Mouse (Mus musculus): ENCODE measurements around the gene Rab37. TPM values are rescaled to one million over a fixed set of nuclear protein-coding genes. Genes with fewer than 3 reads are reported as not detected.

Gene Rab37
- polyA plus RNA-seq, 1 experiment, result 0.07 TPM

- no peaks in the 10 kb centered on the region for H3K27me3 ChIP-seq (ENCODE audit: control insufficient read depth, insufficient read depth, insufficient read length)
- no peaks in the 10 kb centered on the region for H3K79me3 ChIP-seq (ENCODE audit: low read depth)
- TF ChIP-seq CTCF (IDR thresholded peaks at IDR 0.05; ENCODE audit: control insufficient read depth, insufficient read depth, insufficient read length), result no peak
- no peak for TF ChIP-seq MAX (IDR thresholded peaks at IDR 0.05)
- TF ChIP-seq MYOD1 (IDR thresholded peaks at IDR 0.05; ENCODE audit: control insufficient read depth, insufficient read length, low read depth), result no peak
- TF ChIP-seq CEBPB (IDR thresholded peaks at IDR 0.05; ENCODE audit: low read depth), result no peak
- TF ChIP-seq MYOG (IDR thresholded peaks at IDR 0.05; ENCODE audit: control insufficient read depth, extremely low read depth, insufficient read length), result no peak
- no peaks in the 10 kb centered on the region for H3K36me3 ChIP-seq (ENCODE audit: control insufficient read depth, insufficient read depth)
- no peaks in the 10 kb centered on the region for H3K79me2 ChIP-seq (ENCODE audit: control insufficient read depth, insufficient read depth)
- H3K4me3 ChIP-seq (ENCODE audit: insufficient read depth, poor library complexity, severe bottlenecking), result no peak overlapping the region
- H3ac ChIP-seq (ENCODE audit: control insufficient read depth, insufficient read length, low read depth), result no peak overlapping the region
Measured at GRCm38 (mm10) chr11:115078680-115079079, 12.6 kb upstream of the Rab37 start.

GRCm38 (mm10) chr11:115080886-115081285 lies 10.3 kb upstream of the Rab37 start:
- TF ChIP-seq USF1 (IDR thresholded peaks at IDR 0.05; ENCODE audit: low read depth) (no peak), CTCF (IDR thresholded peaks at IDR 0.05; ENCODE audit: control insufficient read depth, insufficient read depth, insufficient read length) (peak; percentile 13)
- Histone ChIP-seq H3K27me3 (ENCODE audit: control insufficient read depth, insufficient read depth, insufficient read length) (no peaks in the 10 kb centered on the region), H3ac (ENCODE audit: control insufficient read depth, insufficient read length, low read depth) (no peak overlapping the region), H3K36me3 (ENCODE audit: control insufficient read depth, insufficient read depth) (no peaks in the 10 kb centered on the region), H3K79me3 (ENCODE audit: low read depth) (no peaks in the 10 kb centered on the region), H3K4me3 (ENCODE audit: insufficient read depth, poor library complexity, severe bottlenecking) (no peak overlapping the region), H3K79me2 (ENCODE audit: control insufficient read depth, insufficient read depth) (no peaks in the 10 kb centered on the region)

DNA sequence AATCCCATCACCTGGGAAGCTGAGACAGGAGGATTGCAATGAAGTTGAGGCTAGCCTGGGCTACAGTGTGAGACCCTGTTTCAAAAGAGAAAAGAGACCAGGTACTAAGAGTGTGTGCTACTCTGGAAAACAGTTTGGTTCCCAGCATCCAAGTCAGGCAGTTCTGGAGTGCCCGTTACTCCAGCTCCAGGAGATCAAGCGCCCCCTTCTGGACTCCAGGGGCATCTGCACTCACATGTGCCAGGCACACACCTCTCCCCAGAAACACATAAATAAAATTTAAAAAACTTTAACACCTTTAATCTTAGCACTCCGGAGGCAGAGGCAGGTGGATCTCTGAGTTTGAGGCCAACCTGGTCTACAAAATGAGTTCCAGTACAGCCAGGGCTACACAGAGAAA lies 9.9 kb upstream of the Rab37 start:
- no peak overlapping the region for H3ac ChIP-seq (ENCODE audit: control insufficient read depth, insufficient read length, low read depth)
- no peak for TF ChIP-seq MAX (IDR thresholded peaks at IDR 0.05)
- no peak for TF ChIP-seq CEBPB (IDR thresholded peaks at IDR 0.05; ENCODE audit: low read depth)
- TF ChIP-seq CTCF (IDR thresholded peaks at IDR 0.05; ENCODE audit: control insufficient read depth, insufficient read depth, insufficient read length), result no peak
- TF ChIP-seq MYOD1 (IDR thresholded peaks at IDR 0.05; ENCODE audit: control insufficient read depth, insufficient read length, low read depth), result no peak
- TF ChIP-seq FOSL1 (IDR thresholded peaks at IDR 0.05; ENCODE audit: insufficient read depth, low read length, poor library complexity, severe bottlenecking), result no peak
- no peak for TF ChIP-seq USF1 (IDR thresholded peaks at IDR 0.05; ENCODE audit: low read depth)
- TF ChIP-seq MYOG (IDR thresholded peaks at IDR 0.05; ENCODE audit: control insufficient read depth, extremely low read depth, insufficient read length), result no peak

DNA sequence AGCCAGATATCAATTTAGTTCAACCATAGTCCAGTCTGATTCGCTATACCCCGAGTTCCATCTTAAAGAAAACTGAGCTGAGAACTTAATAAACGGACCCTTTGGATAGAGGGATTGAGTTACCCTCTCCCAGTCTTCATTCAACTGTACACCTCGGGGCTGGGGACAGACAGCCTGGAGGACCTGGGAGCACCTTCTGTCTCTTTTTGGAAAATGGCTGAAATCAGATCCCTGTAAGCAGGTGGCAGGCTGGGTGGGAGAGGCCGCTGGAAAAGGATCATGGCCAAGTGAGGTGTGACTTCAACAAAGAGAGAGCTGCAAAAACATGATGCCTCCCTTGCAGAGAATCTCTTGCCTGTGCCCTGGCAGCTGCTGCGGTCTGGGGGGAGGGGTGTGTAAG lies 9.0 kb upstream of the Rab37 start:
- Histone ChIP-seq H3K79me2 (ENCODE audit: control insufficient read depth, insufficient read depth) (no peaks in the 10 kb centered on the region), H3K27me3 (ENCODE audit: control insufficient read depth, insufficient read depth, insufficient read length) (no peaks in the 10 kb centered on the region), H3K79me3 (ENCODE audit: low read depth) (no peaks in the 10 kb centered on the region), H3K36me3 (ENCODE audit: control insufficient read depth, insufficient read depth) (no peaks in the 10 kb centered on the region), H3K4me3 (ENCODE audit: insufficient read depth, poor library complexity, severe bottlenecking) (no peak overlapping the region), H3ac (ENCODE audit: control insufficient read depth, insufficient read length, low read depth) (no peak overlapping the region)
- TF ChIP-seq USF1 (IDR thresholded peaks at IDR 0.05; ENCODE audit: low read depth), result no peak
- TF ChIP-seq CTCF (IDR thresholded peaks at IDR 0.05; ENCODE audit: control insufficient read depth, insufficient read depth, insufficient read length), result no peak
- TF ChIP-seq MAX (IDR thresholded peaks at IDR 0.05), result no peak
- no peak for TF ChIP-seq MYOD1 (IDR thresholded peaks at IDR 0.05; ENCODE audit: control insufficient read depth, insufficient read length, low read depth)
- TF ChIP-seq FOSL1 (IDR thresholded peaks at IDR 0.05; ENCODE audit: insufficient read depth, low read length, poor library complexity, severe bottlenecking), result no peak
- TF ChIP-seq CEBPB (IDR thresholded peaks at IDR 0.05; ENCODE audit: low read depth), result no peak
- TF ChIP-seq MYOG (IDR thresholded peaks at IDR 0.05; ENCODE audit: control insufficient read depth, extremely low read depth, insufficient read length), result no peak

More for the DNA sequence above, 9.9 kb upstream of the Rab37 start:
- Histone ChIP-seq H3K4me3 (ENCODE audit: insufficient read depth, poor library complexity, severe bottlenecking) (no peak overlapping the region), H3K27me3 (ENCODE audit: control insufficient read depth, insufficient read depth, insufficient read length) (no peaks in the 10 kb centered on the region), H3K79me2 (ENCODE audit: control insufficient read depth, insufficient read depth) (no peaks in the 10 kb centered on the region), H3K36me3 (ENCODE audit: control insufficient read depth, insufficient read depth) (no peaks in the 10 kb centered on the region), H3K79me3 (ENCODE audit: low read depth) (no peaks in the 10 kb centered on the region)

DNA sequence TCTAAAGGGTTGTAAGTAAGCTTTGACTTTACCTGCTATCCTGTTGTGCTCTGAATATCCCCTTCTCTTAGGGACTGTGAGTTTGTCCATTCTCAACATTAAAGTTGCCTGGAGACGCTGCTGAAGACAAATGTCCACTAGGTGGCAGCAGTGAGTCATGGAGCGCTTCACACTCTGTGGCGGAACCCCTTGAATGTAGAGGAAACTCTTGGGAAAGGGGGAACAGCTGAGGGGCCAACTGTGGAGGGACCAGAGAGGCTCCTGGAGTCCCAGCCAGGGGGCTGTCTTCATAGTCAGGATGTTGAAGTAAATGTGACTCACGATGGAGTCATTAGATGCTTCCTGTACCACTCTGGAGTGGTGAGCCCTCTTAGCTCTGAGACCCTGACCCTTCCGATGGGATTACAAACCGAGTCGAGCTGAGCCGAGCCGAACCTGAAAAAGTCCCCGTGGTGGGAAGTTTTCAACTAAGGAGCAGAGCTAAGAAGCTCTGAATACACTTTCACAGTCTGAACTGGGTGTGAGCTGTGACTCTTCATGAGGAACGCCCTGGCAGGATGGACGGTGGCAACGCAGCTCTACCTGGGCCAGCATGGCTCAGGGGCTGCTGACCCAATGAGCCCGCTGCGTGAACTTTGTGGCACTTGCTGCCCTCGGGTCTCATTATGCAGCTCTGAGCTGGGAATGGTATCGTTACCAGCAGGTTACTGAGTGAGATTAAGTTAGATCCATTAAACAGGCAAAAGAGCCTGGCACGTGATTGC lies 7.7 kb upstream of the Rab37 start:
- H3ac ChIP-seq (ENCODE audit: control insufficient read depth, insufficient read length, low read depth), result peak overlapping the region; percentile 9
- no peaks in the 10 kb centered on the region for H3K79me2 ChIP-seq (ENCODE audit: control insufficient read depth, insufficient read depth)
- H3K27me3 ChIP-seq (ENCODE audit: control insufficient read depth, insufficient read depth, insufficient read length), result peaks cover 3% of the 10 kb centered on the region
- no peaks in the 10 kb centered on the region for H3K36me3 ChIP-seq (ENCODE audit: control insufficient read depth, insufficient read depth)
- H3K4me3 ChIP-seq (ENCODE audit: insufficient read depth, poor library complexity, severe bottlenecking), result no peak overlapping the region
- no peaks in the 10 kb centered on the region for H3K79me3 ChIP-seq (ENCODE audit: low read depth)
- peak; percentile 30 for TF ChIP-seq CTCF (IDR thresholded peaks at IDR 0.05; ENCODE audit: control insufficient read depth, insufficient read depth, insufficient read length)
- no peak for TF ChIP-seq CEBPB (IDR thresholded peaks at IDR 0.05; ENCODE audit: low read depth)

GRCm38 (mm10) chr11:115084595-115084994 lies 6.6 kb upstream of the Rab37 start:
- Histone ChIP-seq H3K79me3 (ENCODE audit: low read depth) (no peaks in the 10 kb centered on the region), H3K79me2 (ENCODE audit: control insufficient read depth, insufficient read depth) (no peaks in the 10 kb centered on the region), H3K4me3 (ENCODE audit: insufficient read depth, poor library complexity, severe bottlenecking) (no peak overlapping the region), H3K27me3 (ENCODE audit: control insufficient read depth, insufficient read depth, insufficient read length) (peaks cover 7% of the 10 kb centered on the region), H3ac (ENCODE audit: control insufficient read depth, insufficient read length, low read depth) (no peak overlapping the region), H3K36me3 (ENCODE audit: control insufficient read depth, insufficient read depth) (no peaks in the 10 kb centered on the region)
- TF ChIP-seq MYOD1 (IDR thresholded peaks at IDR 0.05; ENCODE audit: control insufficient read depth, insufficient read length, low read depth) (no peak), MYOG (IDR thresholded peaks at IDR 0.05; ENCODE audit: control insufficient read depth, extremely low read depth, insufficient read length) (no peak), USF1 (IDR thresholded peaks at IDR 0.05; ENCODE audit: low read depth) (no peak), FOSL1 (IDR thresholded peaks at IDR 0.05; ENCODE audit: insufficient read depth, low read length, poor library complexity, severe bottlenecking) (no peak), MAX (IDR thresholded peaks at IDR 0.05) (no peak), CTCF (IDR thresholded peaks at IDR 0.05; ENCODE audit: control insufficient read depth, insufficient read depth, insufficient read length) (no peak), CEBPB (IDR thresholded peaks at IDR 0.05; ENCODE audit: low read depth) (no peak)
